ENCODE assay signal across 8 mouse cellular contexts in the genomic region with DNA sequence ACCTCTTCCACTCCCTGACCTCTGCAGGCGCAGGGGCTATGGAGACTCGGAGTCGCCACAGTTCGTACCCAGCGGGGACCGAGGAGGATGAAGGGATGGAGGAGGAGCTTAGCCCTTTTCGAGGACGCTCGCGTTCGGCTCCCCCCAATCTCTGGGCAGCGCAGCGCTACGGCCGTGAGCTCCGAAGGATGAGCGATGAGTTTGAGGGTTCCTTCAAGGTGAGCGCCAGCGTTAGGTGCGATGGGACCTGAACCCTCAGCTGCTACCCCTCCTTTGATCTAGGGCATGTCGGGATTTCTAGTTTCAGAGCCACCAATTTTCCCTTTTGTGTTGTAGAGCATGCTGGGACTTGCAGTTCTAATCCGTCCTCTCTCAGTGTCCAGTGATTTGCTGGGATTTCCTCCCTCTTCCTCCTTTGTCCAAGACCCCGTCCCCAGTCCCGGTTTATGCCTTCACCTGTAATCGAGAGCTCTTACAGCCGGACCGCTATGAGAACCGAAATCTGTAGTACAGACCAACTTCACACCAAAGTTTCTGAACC. TPM values are rescaled to one million over a fixed set of nuclear protein-coding genes. Genes with fewer than 3 reads are reported as not detected.
DNase-seq lines count a peak whose midpoint lies in the region; ATAC-seq and TF ChIP-seq lines count a peak whose summit lies in the region.

No protein-coding gene starts in this region.

- H3K4me3 ChIP-seq in intestine, postnatal 0 days (ENCODE audit: low read depth, low read length) = peak overlapping the region; percentile 56
- H3K4me3 ChIP-seq in limb, embryonic 13.5 days = peak overlapping the region; percentile 69
- peak overlapping the region; percentile 60 for H3K4me3 ChIP-seq in midbrain, embryonic 12.5 days

- peaks cover 6% of the 10 kb centered on the region; the same call in 1 of the 2 replicates for H3K4me1 ChIP-seq in intestine, postnatal 0 days (replicated peaks; ENCODE audit: control insufficient read depth, insufficient read depth, low read length)
- H3K4me1 ChIP-seq in limb, embryonic 13.5 days = peaks cover 19% of the 10 kb centered on the region
- peaks cover 23% of the 10 kb centered on the region for H3K4me1 ChIP-seq in midbrain, embryonic 12.5 days

- peak overlapping the region; percentile 63 for H3K9ac ChIP-seq in intestine, postnatal 0 days (ENCODE audit: low read depth, low read length)
- peak overlapping the region; percentile 84 for H3K9ac ChIP-seq in limb, embryonic 13.5 days
- peak overlapping the region; percentile 56 for H3K9ac ChIP-seq in midbrain, embryonic 12.5 days (replicated peaks)

- peak overlapping the region; percentile 77 for H3K4me2 ChIP-seq in intestine, postnatal 0 days (replicated peaks; ENCODE audit: low read depth)
- H3K4me2 ChIP-seq in limb, embryonic 13.5 days (replicated peaks) = peak overlapping the region; percentile 97
- H3K4me2 ChIP-seq in midbrain, embryonic 12.5 days (replicated peaks) = peak overlapping the region; percentile 83

- H3K36me3 ChIP-seq in intestine, postnatal 0 days (ENCODE audit: control insufficient read depth, insufficient read depth) = peaks cover 29% of the 10 kb centered on the region
- H3K36me3 ChIP-seq in limb, embryonic 13.5 days = peaks cover 34% of the 10 kb centered on the region
- peaks cover 9% of the 10 kb centered on the region for H3K36me3 ChIP-seq in midbrain, embryonic 12.5 days

- H3K9me3 ChIP-seq in intestine, postnatal 0 days (ENCODE audit: control insufficient read depth) = no peaks in the 10 kb centered on the region
- H3K9me3 ChIP-seq in limb, embryonic 13.5 days = no peaks in the 10 kb centered on the region
- no peaks in the 10 kb centered on the region for H3K9me3 ChIP-seq in midbrain, embryonic 12.5 days

- ATAC-seq in intestine, postnatal 0 days = peak; percentile 2; the same call in 1 of the 2 replicates
- ATAC-seq in limb, embryonic 13.5 days (ENCODE audit: low FRiP score, low read depth) = peak; percentile 31
- peak; percentile 66 for ATAC-seq in midbrain, embryonic 12.5 days (ENCODE audit: low FRiP score, low read depth)

- peak overlapping the region; percentile 92 for H3K27ac ChIP-seq in intestine, postnatal 0 days (ENCODE audit: low read depth, low read length)
- H3K27ac ChIP-seq in limb, embryonic 13.5 days = peak overlapping the region; percentile 95
- H3K27ac ChIP-seq in midbrain, embryonic 12.5 days (replicated peaks) = peak overlapping the region; percentile 98

- H3K27me3 ChIP-seq in intestine, postnatal 0 days (replicated peaks; ENCODE audit: control insufficient read depth, insufficient read depth, low read length) = no peaks in the 10 kb centered on the region
- no peaks in the 10 kb centered on the region for H3K27me3 ChIP-seq in limb, embryonic 13.5 days
- H3K27me3 ChIP-seq in midbrain, embryonic 12.5 days = no peaks in the 10 kb centered on the region

- under 1% methylated on average over 28 of the region's 28 CpGs for WGBS in intestine, postnatal 0 days
- WGBS in limb, embryonic 13.5 days = under 1% methylated on average over 28 of the region's 28 CpGs
- WGBS in midbrain, embryonic 12.5 days = under 1% methylated on average over 28 of the region's 28 CpGs

- DNase-seq in ovary, postnatal 10 days (ENCODE audit: low spot score) = peak; percentile 52
- DNase-seq in ovary, postnatal 14 days (ENCODE audit: low spot score) = no peak
- peak; percentile 62 for DNase-seq in cerebellum, adult 8-10 months
- DNase-seq in frontal cortex, postnatal 36 days (ENCODE audit: low spot score in 2 of 2) = peak; percentile 70 to 78
- peak; percentile 36 to 48 for DNase-seq in thymus, adult 18-20 months

- no peak for TF ChIP-seq CTCF in intestine, postnatal 0 days (IDR thresholded peaks at IDR 0.05; ENCODE audit: low read depth)

RNA-seq across cellular contexts. Expression of a gene that starts 8.4 kb away (rescaled TPM):
- 20.0 and 20.9 TPM in 2 replicates for polyA plus RNA-seq in intestine, postnatal 0 days (2015; fragmentation: Nextera tagmentation; extraction: Ambion mirVana)
- 28.6 and 33.0 TPM in 2 replicates for polyA plus RNA-seq in limb, embryonic 13.5 days (2015; fragmentation: Nextera tagmentation; extraction: Ambion mirVana)
- 37.7 and 38.3 TPM in 2 replicates for polyA plus RNA-seq in midbrain, embryonic 12.5 days (2016; fragmentation: Nextera tagmentation; extraction: Ambion mirVana)

RNA-seq across cellular contexts. Expression of a gene that starts 9.0 kb away (rescaled TPM):
- 66.2 and 70.1 TPM in 2 replicates for polyA plus RNA-seq in intestine, postnatal 0 days (2015; fragmentation: Nextera tagmentation; extraction: Ambion mirVana)
- 73.4 and 87.0 TPM in 2 replicates for polyA plus RNA-seq in limb, embryonic 13.5 days (2015; fragmentation: Nextera tagmentation; extraction: Ambion mirVana)
- polyA plus RNA-seq in midbrain, embryonic 12.5 days (2016; fragmentation: Nextera tagmentation; extraction: Ambion mirVana) = 67.6 and 69.0 TPM in 2 replicates

RNA-seq across cellular contexts. Expression of a gene that starts 16.4 kb away (rescaled TPM):
- 0.21 and 0.38 TPM in 2 replicates for polyA plus RNA-seq in intestine, postnatal 0 days (2015; fragmentation: Nextera tagmentation; extraction: Ambion mirVana)
- 0.49 and 0.85 TPM in 2 replicates for polyA plus RNA-seq in limb, embryonic 13.5 days (2015; fragmentation: Nextera tagmentation; extraction: Ambion mirVana)
- 0.19 and 0.52 TPM in 2 replicates for polyA plus RNA-seq in midbrain, embryonic 12.5 days (2016; fragmentation: Nextera tagmentation; extraction: Ambion mirVana)

RNA-seq across cellular contexts. Expression of a gene that starts 24.1 kb away (rescaled TPM):
- 102 and 105 TPM in 2 replicates for polyA plus RNA-seq in intestine, postnatal 0 days (2015; fragmentation: Nextera tagmentation; extraction: Ambion mirVana)
- polyA plus RNA-seq in limb, embryonic 13.5 days (2015; fragmentation: Nextera tagmentation; extraction: Ambion mirVana) = 151 and 168 TPM in 2 replicates
- polyA plus RNA-seq in midbrain, embryonic 12.5 days (2016; fragmentation: Nextera tagmentation; extraction: Ambion mirVana) = 265 and 314 TPM in 2 replicates

RNA-seq across cellular contexts. Expression of a gene that starts 25.5 kb away (rescaled TPM):
- 0.65 and 0.76 TPM in 2 replicates for polyA plus RNA-seq in intestine, postnatal 0 days (2015; fragmentation: Nextera tagmentation; extraction: Ambion mirVana)
- polyA plus RNA-seq in limb, embryonic 13.5 days (2015; fragmentation: Nextera tagmentation; extraction: Ambion mirVana) = 2.2 and 3.0 TPM in 2 replicates
- 0.68 and 0.97 TPM in 2 replicates for polyA plus RNA-seq in midbrain, embryonic 12.5 days (2016; fragmentation: Nextera tagmentation; extraction: Ambion mirVana)

Comparison
In these comparisons a context has a peak if more than half of its experiments do, and no peak if none do; other contexts are left out.
1. ATAC-seq: peak in every context shown above with its lines; median percentile 66 in midbrain, embryonic 12.5 days; 31 in limb, embryonic 13.5 days; 2 in intestine, postnatal 0 days.